Mouse (Mus musculus): ENCODE results near the gene Zscan4d.
"Not testable (repeated sequence)": the region's sequence is repeated elsewhere in the genome, so short reads cannot be mapped to it uniquely, and the experiment has no call there.

The Zscan4d gene

DNA sequence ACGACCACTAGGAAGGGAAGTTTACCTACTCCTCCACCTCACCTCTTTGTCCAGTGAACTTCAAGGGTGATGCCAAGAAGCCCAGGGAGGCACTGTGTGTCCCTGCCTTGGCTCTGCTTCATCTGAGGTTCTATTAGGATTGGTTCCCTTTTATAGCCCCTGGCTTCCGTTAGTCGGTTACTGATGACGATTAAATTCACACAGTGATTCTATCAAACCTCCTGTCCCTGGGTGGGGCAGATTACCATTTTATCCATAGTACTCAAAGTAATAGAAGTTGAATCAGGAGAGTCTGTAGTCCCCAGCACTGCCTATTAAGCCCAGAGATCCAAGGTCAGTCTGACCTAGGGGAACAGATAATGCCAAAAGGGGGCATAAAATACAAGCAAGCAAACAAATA, at the start of gene Zscan4d:
Gene Zscan4d (minus strand): TSS at position 101 of the 400 bp plus-strand sequence.
- not testable (repeated sequence) for DNase-seq (ENCODE audit: low spot score in 2 of 2)

DNA sequence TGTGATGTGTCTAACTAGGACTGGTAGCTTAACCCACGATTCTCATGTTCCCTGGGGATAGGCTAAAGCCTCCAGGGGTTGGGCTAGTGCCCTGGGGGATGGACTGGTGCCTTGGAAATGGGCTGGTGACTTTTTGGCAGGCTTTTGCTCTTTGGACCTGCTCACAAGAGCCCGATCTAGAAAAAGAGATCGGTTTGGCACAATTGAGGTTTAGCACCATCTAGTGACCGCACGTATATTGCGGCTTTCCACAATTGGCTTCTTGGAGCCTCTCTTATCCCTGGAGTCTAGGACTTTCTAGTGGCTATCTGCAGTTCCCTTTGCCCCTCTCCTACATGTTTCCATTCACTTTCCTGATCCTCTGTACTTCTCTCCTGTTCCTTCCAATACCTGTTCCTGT, 7.9 kb downstream of the Zscan4d start:
- not testable (repeated sequence) for DNase-seq (ENCODE audit: low spot score in 2 of 2)
